Mouse (Mus musculus) megakaryocyte-erythroid progenitor cell, adult 5-6 weeks (primary cell): ENCODE results near the gene Tbc1d2. TPM values are rescaled to one million over a fixed set of nuclear protein-coding genes. Genes with fewer than 3 reads are reported as not detected.
"Not testable (repeated sequence)": the region's sequence is repeated elsewhere in the genome, so short reads cannot be mapped to it uniquely, and the experiment has no call there.

ENCODE experiments used
- ATAC-seq: replicated peaks from 2 replicates; pipeline ENCODE4 v1.8.0; 2016; ENCODE audit warnings: mild to moderate bottlenecking, inconsistent platforms; ENCODE audit not compliant: severe bottlenecking, poor library complexity, low FRiP score, low TSS enrichment
- total RNA-seq, 2 experiments: library from RNA; stranded (forward) in 1 of 2; stranded (reverse) in 1 of 2; fragments of 200-1000, 215-1000 nt in 1 of 2; fragments of >200 nt in 1 of 2; fragmentation: Nextera tagmentation in 1 of 2; gene quantifications; 2 replicates each; pipeline ENCODE4 v1.2.3; 2014 to 2017

Gene Tbc1d2
- total RNA-seq, 2 experiments from 2014 or later, result 0.26 to 0.80 TPM

- ATAC-seq, result no peak
Observed at GRCm38 (mm10) chr4:46585811-46586190, 64.2 kb downstream of the Tbc1d2 start.

DNA sequence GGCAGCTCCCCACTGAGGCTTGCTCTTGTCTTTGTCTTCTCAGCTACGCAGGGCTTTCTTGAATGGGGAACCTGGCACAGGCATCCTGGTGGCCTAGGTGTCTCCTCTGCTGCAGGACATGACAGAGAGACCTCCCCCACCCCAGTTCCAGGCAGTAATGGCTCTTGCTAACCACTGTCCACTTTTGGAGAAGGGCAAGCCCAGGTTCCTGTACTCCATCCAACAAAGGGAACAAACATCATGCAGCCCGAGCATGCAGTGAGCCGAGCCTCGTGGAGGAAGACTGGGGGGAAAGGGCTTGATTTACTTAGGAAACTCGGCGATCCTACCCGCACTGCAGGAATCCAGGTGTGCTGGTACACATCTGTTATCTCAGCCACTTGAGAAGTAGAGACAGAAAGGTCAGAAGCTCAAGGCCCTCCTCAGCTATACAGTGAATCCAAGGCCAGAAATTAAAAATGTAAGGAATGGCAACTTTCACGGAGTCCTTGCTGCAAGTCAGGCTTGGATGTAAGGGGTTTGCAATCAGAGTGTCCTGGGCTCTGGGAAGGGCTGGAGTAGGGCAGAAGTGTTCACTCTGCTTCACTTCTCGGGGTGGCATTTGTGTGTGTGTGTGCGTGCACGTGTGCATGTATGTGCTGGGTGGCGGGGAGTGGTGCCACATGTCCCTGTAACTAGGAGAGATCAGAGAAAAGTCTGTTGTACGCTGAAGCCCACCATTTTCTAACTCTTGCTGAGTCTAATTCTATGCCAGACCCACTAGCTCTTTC lies 64.8 kb downstream of the Tbc1d2 start:
- no peak for ATAC-seq

- ATAC-seq, result not testable (repeated sequence)
Observed at GRCm38 (mm10) chr4:46584536-46584935, 65.5 kb downstream of the Tbc1d2 start.

- not testable (repeated sequence) for ATAC-seq
Observed at GRCm38 (mm10) chr4:46584084-46584483, 65.9 kb downstream of the Tbc1d2 start.

GRCm38 (mm10) chr4:46582024-46582423 lies 68.0 kb downstream of the Tbc1d2 start:
- not testable (repeated sequence) for ATAC-seq

DNA sequence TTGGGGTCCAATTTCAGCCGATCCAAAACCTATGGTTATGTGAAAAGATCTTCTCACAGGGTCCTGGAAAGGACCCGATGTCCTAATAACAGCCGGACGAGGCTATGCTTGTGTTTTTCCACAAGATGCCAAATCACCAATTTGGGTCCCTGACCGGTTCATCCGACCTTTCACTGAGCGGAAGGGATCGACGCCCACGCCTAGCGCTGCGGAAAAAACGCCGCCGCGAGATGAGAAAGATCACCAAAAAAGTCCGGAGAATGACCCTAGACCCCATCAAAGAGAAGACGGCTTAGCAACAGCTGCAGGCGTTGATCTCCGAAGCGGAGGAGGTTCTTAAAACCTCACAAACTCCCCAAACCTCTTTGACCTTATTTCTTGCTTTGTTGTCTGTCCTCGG lies 68.4 kb downstream of the Tbc1d2 start:
- ATAC-seq, result not testable (repeated sequence)

- not testable (repeated sequence) for ATAC-seq
Observed at GRCm38 (mm10) chr4:46580799-46581243, 69.2 kb downstream of the Tbc1d2 start.

GRCm38 (mm10) chr4:46578796-46579346 lies 71.1 kb downstream of the Tbc1d2 start:
- not testable (repeated sequence) for ATAC-seq

GRCm38 (mm10) chr4:46578228-46578627 lies 71.8 kb downstream of the Tbc1d2 start:
- no peak for ATAC-seq

- not testable (repeated sequence) for ATAC-seq
Observed at GRCm38 (mm10) chr4:46575509-46576284, 74.3 kb downstream of the Tbc1d2 start.

GRCm38 (mm10) chr4:46574841-46575240 lies 75.2 kb downstream of the Tbc1d2 start:
- no peak for ATAC-seq

- ATAC-seq, result peak; percentile 53; the same call in 1 of the 2 replicates
Observed at GRCm38 (mm10) chr4:46574024-46574753, 75.8 kb downstream of the Tbc1d2 start.

GRCm38 (mm10) chr4:46572616-46573015 lies 77.4 kb downstream of the Tbc1d2 start:
- no peak for ATAC-seq

- no peak for ATAC-seq
Observed at GRCm38 (mm10) chr4:46571744-46572143, 78.3 kb downstream of the Tbc1d2 start.

DNA sequence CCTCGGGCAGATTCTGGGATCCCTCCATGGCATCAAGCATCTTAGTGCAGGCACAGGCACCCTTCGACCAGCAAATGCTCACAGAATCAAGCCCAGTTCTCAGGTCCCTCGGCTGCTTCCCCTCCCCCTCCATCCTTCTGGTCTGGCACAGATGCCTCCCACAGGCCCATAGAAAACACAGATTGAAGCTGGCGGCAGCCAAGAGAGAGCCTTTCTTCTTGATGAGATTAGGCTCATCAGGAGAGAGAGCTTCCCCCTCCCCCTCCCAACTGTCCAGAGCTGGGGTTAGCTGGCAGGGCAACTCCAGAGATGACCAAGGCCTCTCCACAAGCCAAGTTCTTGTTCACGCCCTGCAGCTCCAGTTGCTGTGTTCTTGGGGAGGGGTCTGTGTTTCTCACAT lies 80.3 kb downstream of the Tbc1d2 start:
- no peak for ATAC-seq

GRCm38 (mm10) chr4:46568169-46568568 lies 81.8 kb downstream of the Tbc1d2 start:
- ATAC-seq, result no peak

- ATAC-seq, result peak; percentile 57
Observed at GRCm38 (mm10) chr4:46566931-46567671, 82.9 kb downstream of the Tbc1d2 start.

GRCm38 (mm10) chr4:46565393-46565955 lies 84.5 kb downstream of the Tbc1d2 start:
- no peak for ATAC-seq

DNA sequence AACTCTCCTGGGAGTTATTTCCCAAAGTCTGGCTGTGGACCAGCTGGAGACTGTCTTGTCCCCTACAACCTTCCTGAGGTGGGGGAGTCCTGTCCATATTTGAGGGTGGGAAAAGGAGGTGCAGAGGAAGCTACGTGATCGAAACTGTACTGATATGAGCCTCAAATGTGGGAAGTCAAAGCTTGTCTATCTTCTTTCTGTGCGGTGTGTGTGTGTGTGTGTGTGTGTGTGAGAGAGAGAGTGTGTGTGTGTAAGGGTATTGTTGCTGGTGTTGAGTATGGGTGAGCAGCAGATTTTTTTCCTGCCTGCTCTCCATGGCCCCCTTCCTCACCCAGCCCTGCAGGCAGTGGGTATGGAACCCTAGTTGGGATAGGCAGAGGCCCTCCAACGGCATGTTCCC lies 85.8 kb downstream of the Tbc1d2 start:
- ATAC-seq, result no peak
